Mouse (Mus musculus) erythroblast, adult 5-6 weeks (primary cell): ENCODE data around the gene Adgrg1. TPM values are rescaled to one million over a fixed set of nuclear protein-coding genes. Genes with fewer than 3 reads are reported as not detected.

Source experiments
- ATAC-seq: replicated peaks from 2 replicates; pipeline ENCODE4 v1.8.0; 2016; ENCODE audit warnings: moderate number of reproducible peaks, mild to moderate bottlenecking, moderate TSS enrichment, inconsistent platforms; ENCODE audit not compliant: poor library complexity, low FRiP score, severe bottlenecking
- total RNA-seq, 2 experiments: library from RNA; stranded (forward) in 1 of 2; stranded (reverse) in 1 of 2; fragments of 150-400 nt in 1 of 2; fragments of 200-764, 138-1000 nt in 1 of 2; gene quantifications; 2 replicates each; pipeline versions ENCODE4 v1.2.3 to v1.2.4; 2015 to 2017; ENCODE audit warnings: low replicate concordance in 2 of 2

Adgrg1 gene
- total RNA-seq, 2 experiments from 2014 or later, result 7.5 to 32.1 TPM

DNA sequence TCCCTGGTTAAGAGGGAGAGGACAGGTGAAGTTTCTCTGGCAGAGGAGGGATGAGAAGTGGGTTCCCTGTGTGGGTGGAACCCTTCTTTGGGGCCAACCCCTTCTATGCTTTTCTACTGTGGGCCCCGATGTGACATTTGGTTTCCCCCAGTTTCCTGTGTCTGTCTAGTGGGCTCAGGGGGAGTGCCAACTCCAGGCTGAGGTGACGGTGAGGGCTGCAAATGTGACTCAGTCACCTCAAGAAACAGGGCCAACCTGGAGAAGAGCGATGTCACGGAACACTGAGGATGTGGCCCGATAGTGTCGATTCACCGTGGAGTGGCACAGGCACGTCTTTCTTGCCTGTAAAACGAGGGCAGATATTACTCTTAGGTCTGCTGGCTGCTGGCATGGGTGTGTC is 1.3 kb upstream of the Adgrg1 start:
- ATAC-seq, result no peak

DNA sequence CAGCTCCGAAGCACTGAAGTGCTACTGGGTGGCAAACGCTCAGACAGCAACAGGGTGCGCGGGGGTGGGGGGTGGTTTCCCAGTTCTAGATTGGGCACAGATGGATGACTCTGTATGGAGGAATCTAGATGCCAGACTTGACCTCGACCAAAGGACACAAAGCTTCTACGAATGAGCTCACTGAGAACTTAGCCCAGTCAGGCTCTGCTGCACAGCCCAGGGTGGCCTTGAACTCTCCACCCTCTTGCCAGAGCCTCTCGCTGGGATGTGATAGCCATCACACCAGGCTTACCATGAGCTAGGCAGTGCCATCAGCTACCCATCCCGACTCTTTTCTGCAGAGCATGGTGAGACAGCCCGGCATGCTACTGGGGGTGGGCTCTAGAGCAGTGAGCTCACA is 765 bp upstream of the Adgrg1 start:
- ATAC-seq, result no peak

- no peak for ATAC-seq
These were observed 2.3 kb downstream of the Adgrg1 start for GRCm38 (mm10) chr8:94976651-94977417.

DNA sequence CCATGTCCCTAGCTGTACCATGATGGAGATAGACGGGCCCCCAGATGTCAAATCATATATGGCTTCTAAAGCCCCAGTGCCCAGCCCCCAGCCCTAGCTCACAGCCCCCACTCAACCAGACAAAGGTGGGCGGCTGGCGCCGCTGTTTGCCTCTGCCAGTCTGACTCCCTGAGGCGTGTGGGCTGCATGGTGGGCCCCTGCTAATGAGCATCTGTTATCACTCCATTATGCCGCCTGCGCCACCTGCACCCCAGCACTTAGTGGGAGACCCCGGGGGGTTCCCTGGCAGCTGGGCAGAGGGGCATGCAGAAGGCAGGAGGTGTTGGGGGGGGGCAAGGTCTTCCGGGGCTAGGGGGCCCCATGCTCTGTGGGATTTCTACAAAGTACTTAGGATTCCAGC is 3.6 kb downstream of the Adgrg1 start:
- ATAC-seq, result no peak

- ATAC-seq, result no peak
These were observed 4.2 kb downstream of the Adgrg1 start for GRCm38 (mm10) chr8:94978593-94979319.

DNA sequence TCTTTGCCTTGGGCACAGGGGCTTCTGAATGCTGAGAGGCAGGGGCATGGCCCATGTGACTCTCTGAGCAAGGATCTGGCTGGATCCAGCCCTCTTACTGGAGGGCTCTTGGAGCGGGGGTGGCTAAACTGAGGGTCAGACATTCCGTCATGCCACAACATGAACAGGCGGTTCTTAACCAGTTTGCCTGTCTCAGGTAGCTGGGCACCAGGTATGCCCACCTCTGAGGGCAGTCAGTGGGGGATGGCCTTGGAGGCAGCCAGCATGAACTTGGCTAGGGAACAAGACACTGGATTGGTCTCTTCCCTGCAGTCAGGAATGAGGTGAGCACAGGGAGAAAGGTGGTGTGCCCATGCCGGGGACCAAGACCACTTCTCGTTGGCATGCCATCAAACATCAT is 5.6 kb downstream of the Adgrg1 start:
- no peak for ATAC-seq

GRCm38 (mm10) chr8:94980976-94981375 is 6.4 kb downstream of the Adgrg1 start:
- ATAC-seq, result no peak

DNA sequence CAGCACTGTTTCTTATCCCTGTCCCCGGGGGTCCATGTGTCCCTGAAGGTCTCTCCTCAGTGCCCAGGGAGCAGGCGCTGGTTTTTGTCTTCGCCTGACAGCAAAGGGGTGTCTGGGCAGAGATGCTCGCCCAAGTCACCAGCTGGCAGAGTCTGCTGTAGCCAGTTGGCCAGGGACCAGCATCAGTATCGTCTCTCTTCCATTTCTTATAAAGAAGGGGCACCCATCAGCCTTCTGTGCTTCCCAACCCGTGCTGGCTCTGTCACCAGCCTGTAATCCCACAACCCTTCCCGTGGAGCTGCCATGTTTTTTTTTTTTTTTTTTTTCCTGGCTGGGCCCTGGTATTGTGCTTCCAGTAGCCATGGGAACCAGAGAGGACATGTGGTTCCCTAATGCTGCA is 7.3 kb downstream of the Adgrg1 start:
- ATAC-seq, result no peak

DNA sequence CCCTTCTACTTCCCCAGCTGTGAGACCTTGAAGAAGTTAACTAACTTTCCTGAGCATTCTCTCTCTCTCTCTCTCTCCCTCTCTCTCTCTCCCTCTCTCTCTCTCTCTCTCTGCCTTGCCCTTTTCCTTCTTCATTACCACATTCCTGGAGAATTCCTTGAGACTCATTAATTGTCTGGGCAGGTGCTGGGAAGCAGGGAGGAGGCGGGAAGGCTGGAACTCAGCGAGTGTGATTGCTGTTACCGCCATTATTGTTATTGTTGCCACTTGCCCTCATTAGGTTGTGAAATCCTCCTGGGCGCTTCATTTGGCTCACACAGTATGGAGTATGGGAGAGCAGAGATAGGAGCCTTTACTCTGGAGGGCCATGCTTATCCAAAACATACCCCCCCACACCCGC is 8.6 kb downstream of the Adgrg1 start:
- no peak for ATAC-seq

GRCm38 (mm10) chr8:94983881-94984516 is 9.4 kb downstream of the Adgrg1 start:
- ATAC-seq, result peak; percentile 82

DNA sequence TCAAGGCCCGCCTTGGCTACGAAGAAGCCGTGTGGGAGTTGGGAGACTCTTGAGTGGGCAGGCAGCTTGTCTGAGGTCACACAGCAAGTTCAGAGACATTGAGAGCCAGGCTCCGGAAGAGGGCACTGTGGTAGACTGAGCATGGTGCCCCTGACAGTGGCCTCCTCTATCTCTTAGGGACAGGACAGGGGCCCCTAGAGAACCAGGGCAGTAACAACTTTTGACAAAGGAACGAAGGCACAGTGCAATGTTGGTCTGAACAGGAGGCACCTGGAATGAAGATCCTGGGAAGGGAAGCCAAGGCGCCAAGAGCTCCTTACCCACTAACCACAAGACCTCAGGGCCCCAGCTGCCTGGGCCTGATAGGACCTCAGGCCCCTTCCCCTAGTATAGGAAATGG is 10.5 kb downstream of the Adgrg1 start:
- peak; percentile 66 for ATAC-seq

GRCm38 (mm10) chr8:94986676-94987075 is 12.1 kb downstream of the Adgrg1 start:
- ATAC-seq, result peak; percentile 34

DNA sequence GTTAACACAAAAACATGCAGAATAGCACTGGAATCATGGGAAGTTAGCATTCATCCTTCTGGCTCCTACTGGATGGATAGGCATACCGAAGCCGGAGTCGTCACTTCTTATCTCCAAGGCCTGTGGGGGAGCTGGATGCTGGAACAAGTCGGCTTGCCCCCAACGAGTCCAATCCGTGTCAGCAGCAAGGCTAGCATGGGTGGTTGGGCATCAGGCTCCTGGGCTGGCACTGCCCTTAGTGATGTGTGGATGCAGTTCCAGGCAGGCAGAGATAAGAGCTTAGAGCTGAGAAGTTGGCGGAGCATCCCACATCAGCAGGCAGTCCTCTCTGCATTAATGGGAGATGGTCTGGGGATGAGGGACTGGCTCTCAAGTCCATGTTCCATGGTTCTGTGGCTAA is 13.0 kb downstream of the Adgrg1 start:
- no peak for ATAC-seq

DNA sequence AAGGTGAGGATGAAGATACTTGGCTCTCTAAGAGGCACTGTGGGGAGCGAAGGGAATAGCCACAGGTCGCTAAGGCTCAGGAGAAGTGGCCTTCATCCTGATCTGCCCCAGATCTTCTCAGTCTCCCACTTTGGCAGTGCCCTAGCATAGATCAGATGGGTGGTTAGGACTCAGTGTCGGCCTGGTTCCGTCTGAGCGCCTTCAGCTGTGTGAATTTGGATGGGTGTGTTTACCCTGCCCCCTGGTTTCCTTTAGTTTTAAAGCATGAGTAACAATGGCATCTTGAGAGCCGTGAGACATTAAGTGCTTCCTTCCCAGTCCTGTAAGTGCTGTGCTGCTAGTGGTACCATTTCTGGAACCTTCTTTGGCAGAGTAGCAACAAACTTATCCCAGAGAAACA is 14.1 kb downstream of the Adgrg1 start:
- no peak for ATAC-seq

DNA sequence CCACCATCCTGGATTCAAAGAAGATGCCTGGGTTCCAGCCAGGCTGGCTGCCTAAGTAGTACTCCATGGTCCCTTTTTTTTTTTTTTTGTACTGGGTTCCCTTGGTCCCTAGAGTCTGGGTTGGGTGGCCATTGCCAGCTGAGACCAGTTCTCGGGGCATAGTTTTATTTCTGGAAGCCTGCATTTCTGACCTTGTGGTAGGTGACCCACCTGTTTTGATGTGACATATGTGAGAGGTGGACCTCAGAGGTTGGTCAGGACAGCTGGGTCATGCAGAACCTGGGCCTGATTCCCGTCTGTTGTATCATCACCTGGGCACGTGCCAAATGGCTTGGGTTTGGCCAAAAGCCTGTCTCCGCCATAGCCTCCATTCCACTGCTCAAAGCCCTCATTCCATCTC is 15.2 kb downstream of the Adgrg1 start:
- no peak for ATAC-seq

DNA sequence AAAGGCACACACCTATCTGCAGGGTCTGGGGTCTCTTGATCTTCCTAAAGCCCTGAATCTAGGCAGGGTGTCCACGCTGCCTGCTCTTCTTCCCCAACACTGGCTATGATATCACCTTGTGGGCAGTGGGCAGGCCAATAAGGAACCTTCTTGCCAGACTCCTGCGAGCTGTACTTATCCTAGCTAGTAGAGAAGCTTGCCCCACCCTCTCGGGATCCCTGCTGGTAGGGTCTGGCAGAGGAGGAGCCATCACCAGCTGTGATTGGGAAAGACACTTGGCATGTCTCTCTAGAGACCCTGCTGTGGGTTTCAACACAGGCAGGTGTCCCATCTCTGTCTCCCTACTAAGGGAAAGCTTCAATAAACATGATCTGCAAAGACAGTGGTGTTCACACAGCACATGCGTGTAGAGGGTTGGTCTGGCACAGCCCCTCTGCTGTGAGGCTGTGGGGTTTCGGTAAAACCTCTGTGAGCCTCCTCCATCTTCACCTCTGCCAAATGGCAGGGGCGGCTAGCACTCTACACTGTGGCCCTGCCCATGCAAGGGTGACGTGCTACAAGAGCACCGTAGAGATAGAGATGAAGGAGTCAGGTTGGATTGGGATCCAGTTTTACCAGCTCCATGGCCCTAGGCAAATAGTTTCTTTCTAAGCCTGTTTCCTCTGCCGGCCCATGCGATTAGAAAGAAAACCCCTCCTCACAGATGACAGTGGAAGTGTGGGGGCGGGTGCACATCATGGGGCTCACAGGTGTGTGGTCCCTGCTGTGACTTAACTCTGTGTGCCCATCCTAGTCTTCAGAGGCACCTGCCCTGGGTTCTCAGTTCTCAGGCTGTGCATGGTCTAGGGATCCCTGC is 16.3 kb downstream of the Adgrg1 start:
- no peak for ATAC-seq

- ATAC-seq, result no peak
These were observed 17.0 kb downstream of the Adgrg1 start for GRCm38 (mm10) chr8:94991454-94991994.

- no peak for ATAC-seq
These were observed 17.5 kb downstream of the Adgrg1 start for GRCm38 (mm10) chr8:94992010-94992409.

DNA sequence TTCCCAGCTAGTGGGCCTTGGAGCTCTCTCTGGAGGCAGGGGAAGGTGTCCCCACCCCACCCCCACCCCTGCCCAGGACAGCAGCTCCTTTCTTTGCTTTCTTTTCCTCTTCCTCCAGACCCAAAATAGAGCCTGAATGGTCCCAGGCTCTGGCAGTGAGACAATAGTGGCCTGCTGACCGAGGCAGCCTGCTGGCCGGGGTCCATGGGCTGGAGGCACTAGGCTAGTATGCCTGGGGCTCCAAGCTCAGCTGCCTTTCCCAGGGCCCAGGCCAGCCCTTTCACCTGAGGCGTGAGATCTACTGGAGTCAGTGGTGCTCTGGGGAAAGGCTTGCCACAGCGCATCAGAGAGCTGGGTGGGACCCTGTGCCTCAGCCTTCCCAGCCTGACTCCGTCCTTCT is 18.0 kb downstream of the Adgrg1 start:
- no peak for ATAC-seq
